Mouse (Mus musculus): ENCODE measurements around the gene Lhx4.
A peak's percentile ranks its signal among the peaks of the same experiment; 100 is the strongest.

The Lhx4 gene

DNA sequence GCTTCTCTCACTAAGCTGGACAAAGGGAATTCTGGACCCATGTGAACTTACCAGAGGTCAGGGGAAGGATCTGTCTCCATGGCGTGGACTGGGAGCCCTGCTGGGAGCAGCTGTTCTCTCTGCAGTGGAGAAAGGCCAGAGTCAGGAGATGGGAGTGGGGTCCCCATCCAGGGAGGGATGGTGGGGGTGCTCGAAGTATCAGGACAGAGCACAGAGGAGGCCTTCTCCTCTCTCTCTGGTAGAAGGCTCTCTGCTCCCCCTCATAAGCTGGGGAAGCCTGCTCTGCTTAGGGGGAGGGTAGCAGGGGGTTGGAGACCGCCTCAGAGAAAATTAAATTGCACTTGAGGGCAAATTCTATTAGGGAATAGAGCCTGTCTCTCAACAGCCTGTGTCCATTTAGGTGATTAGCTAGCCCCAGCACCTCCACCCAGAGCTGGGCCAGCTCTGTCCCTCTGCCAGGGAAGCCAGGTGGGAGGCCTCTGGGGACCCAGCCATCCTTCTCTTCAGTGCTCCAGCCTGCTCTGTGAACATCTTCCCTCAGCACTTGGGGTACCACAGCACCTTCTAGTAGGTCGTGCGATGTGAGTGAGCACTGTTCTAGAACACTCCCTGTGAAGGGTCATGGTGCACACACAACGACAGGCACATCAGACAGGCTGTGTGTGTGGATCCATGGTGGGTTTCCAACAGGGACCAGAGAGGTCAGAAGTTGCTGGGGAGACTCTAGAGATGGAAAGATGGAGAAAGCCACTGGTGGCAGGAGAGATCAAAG is at the start of gene Lhx4:
Lhx4 (minus strand) TSS at position 201 of the 772 bp plus-strand sequence.
- no peak for DNase-seq

DNA sequence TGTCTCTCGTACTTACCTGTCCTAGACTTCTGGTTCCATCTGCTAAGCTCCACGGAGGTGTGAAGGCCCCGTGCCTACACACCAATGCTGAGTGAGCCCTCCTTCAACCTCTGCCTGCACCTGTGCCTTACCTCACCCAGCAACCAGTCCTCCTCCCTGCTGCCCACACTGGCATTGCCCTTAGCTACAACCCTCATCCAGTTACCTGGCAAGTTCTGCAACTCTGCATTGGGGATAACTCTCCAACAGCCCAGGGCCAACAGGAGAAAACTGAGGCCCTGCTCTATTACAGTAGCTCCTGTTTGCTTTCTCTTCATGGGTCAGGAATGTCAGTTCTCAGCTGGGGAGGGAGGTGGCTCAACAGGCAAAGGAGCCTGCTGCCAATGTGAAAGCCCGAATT is 46.5 kb upstream of the Lhx4 start:
- no peak for DNase-seq

DNA sequence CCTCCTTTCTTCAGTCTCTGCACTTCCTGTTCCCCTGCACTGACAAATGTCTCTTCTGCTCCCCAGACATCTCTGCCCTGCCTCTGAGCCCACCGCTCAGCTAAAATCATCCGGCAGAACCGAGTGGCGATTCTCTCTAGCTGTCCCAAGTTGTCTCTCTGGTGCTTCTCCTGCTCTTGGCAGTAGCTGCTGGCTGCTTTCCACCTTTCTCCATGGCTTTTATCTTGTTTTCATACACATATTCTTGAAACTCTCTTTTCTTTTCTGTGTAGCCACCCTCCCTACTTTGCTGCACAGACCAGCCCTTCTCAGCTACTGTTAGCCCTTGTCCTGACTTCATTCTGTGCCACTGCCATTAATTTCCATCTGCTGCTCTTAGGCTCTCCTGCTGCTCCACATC is 45.9 kb upstream of the Lhx4 start:
- DNase-seq = no peak

DNA sequence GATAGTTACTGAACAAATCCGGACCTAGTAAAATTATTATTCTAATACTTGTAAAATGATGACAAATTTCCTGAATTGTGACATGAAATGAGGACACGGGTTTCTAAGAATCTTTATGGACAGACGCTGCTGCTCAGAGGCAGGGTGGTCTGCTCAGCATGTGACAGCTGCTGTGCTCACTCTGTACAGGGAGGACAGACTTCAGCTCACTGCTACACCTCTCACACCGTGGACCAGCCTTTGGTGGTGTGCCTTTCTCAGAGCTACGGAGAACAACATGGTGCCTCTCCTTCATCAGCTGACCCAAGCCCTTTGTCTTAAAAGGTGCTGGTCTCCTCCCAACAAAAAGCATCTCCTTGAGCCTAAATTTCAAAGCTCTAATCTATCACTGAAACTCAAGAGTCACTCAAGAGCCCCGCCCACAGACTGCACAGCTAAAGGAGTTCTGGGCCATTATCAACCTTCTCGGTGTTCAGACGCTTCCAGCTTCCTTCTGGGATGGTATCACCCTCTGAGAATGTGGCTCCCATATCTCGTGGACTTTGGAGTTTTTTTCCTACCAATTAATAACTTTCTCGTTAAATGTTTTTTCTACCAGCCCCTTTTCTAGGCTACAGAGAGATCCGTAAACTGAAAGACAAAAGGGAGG is 45.4 kb upstream of the Lhx4 start:
- DNase-seq = no peak

DNA sequence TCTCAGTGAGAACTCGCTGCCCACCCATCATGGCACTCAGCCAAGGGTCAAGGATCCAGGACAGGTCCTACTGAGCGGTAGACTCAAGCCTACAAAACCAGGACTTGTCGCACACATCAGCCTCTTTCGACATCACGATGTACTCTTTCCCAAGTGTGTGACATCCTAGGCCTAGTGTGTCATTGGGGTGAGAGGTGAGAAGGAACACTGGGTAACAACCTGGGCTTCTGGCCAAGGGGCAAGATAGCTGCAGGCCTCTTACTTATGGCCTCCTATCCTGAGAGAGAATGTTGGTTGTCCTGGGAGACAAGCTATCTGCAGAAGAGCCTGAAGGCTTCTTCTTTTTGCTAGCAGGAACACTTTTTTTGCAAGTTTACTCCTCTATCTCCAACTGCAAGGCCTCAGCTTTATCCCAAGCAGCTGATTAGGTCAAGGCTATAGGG is 44.3 kb upstream of the Lhx4 start:
- no peak for DNase-seq

DNA sequence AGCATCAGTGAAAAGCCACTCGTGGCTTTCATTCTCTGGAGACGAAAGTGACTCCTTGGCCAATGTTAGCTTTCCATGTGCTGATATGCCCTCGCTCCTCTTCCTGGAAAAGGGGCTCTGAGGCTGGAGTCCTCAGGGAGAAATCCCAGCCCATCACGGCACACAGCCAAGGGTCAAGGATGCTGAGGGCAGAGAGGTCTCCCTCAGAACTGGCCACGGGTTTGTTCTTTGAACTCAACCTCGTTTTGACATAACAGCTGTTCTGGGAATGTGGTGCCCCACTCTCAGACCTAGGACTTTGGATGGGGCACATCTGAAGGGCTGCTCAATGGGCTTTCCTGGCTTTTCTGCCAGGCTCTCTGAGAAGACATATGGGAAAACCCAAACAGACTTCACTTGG is 43.4 kb upstream of the Lhx4 start:
- DNase-seq = no peak

DNA sequence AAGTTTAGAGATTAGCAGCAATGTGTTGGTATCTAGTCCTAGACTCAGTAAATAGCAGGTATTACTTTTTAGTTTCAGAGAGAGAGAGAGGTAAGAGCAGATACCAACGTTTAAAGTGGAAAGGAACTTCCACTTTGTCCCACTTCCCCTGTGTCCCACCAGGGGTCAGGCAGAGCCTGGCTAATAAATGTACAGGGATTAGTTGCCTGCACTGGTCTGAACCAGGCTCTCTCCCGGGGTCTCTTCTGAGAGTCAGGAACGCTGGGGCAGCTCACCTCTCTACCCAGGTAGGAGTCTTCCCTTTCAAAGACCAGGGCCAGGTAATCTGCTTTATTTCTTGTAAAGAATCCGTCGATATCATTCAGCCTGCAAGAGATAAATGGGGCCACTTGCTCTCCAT is 40.4 kb upstream of the Lhx4 start:
- no peak for DNase-seq

DNA sequence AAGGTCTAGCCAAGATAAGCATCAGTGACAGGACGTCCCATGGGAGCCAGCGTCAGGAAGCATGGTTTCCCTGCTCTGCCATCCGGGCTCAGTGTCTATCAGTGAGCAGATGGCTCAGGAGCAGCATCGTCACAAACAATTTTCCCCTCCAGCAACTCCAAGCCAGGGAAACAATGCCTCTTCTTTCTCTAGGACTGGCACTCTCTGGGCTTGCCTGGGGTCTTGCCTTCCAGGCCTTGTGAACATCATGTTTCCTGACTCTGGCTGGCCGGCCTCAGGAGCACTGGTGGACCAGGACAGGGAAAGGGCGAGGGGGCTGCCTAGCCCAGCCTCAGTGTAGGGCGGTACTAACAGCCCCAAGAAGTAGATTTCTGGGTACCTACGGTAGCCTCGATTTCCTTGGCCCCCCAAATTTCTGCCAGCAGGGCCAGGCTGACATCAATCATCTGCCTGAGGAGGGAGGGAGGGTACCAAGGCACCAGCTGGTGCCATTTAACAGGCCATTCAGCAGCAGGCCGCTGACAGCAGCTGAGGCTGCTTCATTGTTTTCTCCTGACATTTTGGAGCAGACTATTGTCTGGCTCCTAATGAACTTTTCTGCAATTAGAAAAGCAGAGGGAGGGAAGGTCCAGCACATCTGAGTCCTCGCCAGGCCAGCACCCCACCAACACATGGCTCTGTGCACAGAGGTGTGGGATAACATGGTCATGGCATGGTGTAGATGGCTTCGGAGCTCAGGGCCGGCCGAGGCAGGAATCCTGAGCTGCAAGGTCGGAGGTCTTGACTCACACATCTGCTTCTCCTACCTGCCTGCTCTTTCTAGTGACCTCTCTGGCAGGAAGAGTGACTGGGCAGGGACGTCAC is 38.9 kb upstream of the Lhx4 start:
- DNase-seq = no peak

DNA sequence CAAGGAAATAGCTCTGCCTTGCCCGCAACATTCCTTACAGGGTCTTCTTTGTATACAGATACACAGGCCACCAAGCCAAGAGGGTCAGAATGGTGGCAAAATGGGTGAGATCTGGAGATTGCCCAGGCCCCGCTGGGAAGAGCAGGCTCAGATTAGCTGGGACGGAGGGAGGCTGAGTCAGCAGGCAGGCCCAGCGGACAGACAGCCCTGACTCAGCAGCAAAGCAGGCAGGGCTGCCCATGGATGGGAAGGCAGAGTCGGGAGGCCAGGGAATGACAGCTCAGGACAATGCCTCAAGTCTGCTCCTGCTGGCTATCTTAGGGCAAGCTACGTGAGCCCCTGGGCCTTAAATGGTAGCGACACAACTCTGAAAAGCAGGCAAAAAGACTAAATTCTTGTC is 34.4 kb upstream of the Lhx4 start:
- no peak for DNase-seq

DNA sequence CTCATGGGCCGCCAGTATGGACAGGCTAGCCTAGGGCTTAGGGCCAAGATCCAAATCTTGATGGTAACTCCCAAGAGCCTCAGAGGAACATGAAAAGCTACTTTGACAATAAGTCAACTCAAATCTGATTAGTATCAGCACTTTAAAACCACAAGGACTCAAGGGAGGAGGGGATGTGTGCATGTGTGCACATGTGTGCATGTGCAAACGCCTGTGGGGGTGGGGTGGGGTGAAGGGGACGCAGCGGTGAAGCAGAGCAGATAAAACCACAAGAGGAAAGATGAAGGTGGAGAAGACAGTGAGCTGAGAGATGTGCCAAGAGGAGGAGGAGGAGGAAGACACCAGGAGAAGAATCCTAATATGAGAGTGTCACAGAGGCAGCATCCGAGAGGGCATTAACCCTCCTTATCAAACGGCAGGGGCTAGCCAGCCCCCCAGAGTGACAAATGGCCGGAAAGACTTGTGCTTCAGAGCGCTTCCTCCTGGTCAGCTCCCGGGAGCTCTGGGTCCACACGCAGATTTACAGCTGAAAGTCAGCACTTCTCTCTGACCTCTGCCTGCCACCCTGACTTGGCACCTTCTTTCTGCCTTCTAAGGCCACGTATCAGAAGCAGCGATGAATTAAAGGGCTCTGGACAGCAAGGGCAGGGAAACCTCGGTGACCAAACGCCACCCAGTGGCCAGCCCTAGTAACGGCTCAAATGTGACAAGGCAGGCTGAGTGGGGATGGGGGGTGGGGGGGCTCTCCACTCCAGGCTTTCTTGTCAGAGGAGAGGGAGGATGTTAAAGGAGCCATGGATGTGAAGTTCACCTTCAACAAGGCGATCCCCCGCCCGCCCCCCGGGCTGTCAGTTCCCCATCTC is 33.1 kb upstream of the Lhx4 start:
- peak; percentile 26 to 48 for DNase-seq

DNA sequence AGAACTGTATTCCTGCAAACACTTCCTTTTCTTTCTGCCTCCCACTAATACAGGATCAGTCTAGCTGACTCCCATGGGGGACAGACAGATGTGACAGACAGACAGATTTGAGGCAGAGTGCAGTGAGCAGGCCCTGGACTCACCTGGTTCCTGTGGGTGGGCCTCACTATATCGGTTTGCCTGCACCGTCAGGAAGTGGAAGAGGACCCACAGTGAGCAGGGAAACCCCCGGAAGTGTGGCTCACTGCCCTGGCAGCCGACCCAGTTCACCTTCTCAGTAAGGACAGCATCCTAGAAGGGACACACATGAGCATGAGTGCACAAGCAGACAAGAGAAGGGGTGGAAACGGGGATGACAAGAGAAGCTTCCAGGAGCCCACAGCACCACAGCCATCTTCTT is 30.9 kb upstream of the Lhx4 start:
- DNase-seq = peak; percentile 43 to 45

DNA sequence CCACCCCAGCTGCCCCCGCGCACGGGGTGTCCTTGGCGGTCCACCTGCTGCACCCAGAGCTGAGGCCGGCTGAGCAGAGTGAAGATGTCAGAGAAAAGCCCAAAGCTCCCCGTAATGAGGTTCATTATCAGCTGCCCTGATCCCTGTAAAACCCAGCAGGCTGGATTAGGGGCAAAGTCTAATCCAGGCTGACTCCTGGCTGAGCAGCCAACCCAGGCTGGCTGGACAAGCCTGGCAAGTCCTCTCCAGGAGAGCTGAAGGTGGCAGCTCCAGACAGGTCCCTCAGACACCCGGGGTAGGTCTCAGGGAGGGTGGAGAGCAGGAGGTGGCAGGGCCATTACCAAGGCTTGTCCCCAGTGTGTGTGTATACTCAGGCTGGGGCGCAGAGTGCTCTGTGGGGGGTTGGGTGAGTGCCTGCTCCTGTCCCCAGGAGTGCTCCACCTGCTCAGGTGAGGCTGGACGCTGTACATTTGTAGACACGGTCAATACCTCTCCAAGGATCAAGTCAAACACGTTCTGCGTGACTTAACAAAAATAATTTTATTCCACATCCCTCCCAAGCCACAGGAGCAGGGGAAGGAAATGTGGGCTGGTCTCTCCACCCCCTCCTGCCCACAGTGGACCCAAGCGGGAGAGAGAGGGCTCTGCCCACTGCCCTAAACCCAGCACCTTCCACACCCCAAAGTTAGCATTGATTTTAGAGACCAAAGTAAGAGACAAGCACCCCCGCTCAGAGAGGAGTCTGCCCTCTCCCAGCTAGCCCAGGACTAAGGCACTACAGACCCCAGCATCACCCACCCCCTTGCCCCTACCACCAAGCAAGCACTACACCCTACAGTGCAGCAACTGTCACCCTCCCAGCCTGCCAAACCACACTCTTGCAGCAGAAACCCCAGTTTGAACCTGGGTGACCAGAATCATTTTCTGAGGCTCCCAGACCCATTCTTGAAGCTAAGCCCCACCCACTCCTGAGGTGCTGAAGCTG is 26.4 kb upstream of the Lhx4 start:
- DNase-seq = no peak

DNA sequence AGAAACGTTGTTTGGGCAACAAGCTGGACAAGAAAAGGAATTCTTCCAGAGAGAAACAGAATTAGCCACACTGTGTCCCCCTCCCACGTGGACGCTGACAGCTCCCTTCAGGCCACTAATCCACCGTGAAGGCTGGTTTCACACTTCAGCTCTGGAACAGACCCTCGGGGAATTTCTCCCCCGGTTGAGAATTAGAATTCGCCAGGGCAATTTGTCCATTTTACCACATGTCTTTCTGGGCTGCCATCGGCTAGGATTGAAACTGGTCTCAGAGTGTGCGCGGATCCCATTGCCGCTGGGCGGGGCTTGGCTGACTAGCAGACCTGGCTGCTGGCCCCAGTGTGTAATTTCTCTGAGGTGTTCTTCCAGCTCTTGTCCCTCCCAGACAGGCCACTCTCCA is 7.7 kb upstream of the Lhx4 start:
- DNase-seq = no peak

DNA sequence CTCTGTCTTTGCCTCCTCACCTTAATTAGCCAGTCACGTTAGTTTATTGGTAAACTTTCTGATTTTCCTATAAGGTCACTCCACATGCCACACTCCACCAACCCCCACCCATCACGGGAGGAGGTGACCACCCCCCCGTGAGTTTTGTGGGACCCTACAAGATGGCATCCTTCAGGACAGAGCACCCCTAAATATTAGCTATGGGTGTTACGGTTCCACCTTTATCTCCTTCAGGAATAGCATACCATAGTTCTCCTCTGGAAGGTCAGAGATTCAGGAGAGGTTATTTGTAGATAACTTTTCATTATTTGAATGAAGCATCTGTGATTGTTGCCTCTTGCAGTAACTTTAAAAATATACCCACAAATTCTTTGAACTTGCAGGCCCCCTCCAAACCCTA is 7.2 kb upstream of the Lhx4 start:
- DNase-seq = no peak

DNA sequence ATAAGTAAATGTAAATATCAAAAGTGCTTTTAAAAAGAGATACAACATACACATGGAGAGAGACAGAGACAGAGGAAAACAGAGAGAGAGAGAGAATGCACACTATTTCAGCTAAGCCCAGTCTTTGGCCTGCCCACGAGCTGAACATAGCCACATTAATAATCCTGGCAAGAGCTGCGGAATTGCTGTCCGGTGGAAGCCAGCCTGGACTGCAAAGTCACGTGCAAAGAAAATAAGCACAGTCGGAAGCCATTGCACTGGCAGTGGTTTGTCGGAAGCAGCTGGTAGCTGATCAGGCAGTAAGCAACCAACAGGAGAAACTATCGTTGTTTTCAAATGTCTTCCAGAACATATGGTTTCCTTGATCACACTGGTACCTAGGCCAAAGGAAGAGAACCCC is 6.1 kb upstream of the Lhx4 start:
- DNase-seq = no peak

DNA sequence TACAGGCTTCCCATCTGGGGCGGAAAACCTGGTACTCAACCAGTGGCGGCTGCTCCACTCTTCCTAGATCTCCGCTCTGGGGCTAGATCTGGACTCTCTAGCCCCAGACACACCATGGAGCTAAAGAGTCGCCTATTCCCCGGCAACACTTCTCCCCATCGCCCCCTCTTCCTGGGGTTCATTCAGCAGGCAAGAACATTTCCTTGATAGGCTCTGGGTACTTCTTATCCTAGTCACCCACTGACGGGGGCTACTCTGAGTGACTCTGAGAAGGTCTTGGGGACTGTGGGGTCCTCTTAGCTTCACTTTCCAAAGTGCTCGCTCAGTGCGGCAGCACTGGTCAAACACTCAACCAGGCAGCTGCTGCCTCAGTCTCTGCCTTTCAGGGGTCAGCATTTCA is 1.9 kb upstream of the Lhx4 start:
- DNase-seq = no peak

DNA sequence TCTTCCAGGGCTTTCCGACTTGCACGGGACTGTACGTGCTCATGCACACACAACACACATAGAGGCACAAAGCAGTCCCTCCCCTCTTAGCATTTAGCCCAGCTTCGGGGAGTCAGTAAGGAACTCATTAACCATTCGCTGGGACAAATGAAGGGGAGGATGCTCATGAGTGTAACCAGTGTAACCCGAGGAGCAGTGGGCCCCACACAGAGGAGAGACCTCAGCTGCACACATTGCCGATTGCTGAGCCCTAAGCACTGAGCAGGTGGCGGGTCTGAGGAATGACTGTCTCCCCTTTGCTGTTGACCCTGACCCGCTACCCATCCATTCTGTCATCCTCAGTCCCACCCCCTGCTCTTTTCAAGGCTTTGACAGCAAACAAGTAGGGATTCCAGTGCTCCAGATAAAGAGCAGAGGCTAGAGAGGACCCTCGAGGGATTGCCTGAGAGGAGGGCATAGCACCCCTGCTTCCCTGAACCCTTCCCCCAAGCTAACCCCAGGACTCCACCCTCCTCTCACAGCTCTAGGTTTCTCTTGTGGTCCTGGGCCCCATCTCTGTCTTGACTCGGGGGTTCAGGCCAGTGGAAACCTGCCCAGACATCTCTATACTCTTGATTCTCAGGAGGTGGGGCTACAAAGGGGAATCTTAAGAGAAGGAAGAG is 836 bp downstream of the Lhx4 start:
- no peak for DNase-seq

DNA sequence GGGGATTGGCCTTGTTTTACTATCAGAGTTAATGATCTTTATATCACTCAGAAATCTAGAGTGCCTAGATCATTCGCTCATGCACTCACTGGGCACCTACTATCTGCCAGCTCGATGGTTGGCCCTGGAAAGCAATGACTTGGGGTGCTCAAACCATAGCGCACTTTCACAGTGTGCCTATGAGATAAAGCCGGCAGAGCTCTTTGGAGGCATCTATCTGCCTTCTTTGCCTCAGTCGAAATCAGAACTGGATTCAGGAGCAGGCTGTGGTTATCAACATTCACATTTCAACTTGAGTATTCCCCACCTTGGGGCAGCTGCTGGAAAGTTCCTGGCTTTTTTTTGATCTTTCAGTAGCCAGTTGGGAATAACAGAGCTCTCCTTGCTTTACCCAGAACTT is 3.6 kb downstream of the Lhx4 start:
- no peak for DNase-seq

DNA sequence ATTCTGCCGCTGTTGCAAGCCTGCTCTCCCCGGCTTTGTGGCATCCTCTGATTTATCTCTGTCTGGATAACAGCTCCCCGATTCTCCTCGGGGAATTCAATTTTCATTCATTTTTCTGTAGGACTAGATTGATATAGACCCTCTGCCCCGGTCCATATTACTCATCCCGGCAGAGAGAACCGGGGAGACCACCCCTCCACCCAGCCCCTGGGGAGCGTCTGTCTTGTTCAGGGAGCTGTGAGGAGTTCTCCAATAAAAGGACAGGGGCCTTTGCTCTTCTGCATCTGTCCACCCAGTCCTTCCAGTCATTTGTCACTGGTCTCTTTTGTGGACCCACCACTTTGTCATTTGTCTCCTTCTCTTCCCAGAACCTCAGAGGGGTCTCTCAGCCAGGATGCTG is 4.5 kb downstream of the Lhx4 start:
- DNase-seq = no peak

DNA sequence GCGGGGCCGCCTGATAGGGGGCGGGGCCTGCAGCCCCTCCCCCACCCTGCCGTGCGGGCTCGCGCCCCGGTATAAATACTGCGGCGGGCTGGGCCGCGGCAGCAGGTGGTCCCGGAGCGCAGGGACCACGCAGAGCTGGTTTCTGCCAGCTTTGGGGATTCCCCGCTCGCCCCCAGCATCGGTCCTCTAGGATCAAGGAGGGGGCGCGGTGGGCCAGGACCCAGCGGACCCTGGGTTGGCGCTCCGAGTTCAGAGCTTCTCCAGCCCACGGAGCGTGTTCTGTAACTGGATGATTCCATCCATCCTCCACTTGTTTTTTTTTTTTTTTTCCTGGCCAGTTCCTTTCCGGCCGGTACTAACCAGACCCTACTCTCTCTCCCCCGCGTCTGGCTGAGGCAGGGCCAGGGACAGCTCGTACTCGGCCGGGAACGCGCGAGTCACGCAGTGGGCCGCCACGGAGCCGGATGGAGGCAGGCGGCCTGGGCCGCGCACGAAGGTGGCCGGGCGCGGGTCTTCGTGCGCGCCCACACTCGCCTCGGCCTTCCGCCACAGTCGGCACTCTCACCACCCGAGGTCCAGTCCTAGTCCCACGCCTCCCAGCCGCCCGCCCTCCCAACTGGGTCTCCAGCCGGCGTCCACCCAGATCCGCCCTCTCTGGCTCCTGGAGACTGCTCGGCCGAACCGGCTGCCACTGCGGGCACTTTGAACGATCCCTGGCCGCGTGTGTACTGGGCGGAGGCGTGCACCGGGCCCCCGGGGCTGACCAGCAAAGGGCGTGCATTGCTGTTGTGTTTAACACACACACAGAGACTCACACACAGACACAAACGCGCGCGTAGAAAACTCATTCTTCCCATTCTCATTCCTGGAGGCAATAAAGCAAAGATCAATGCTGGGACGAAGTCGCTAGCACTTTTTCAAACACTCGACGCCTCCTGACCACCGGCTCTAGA is 8.8 kb downstream of the Lhx4 start:
- DNase-seq = no peak

All from spleen, adult 18-20 months (tissue).